Mouse (Mus musculus): ENCODE data around the gene Tmem163. TPM values are rescaled to one million over a fixed set of nuclear protein-coding genes. Genes with fewer than 3 reads are reported as not detected.

Gene Tmem163
- total RNA-seq, 2 experiments from 2014 or later: 5.4 to 6.6 TPM

- TF ChIP-seq CTCF (conservative IDR thresholded peaks at IDR 0.05): no peak
- Histone ChIP-seq H3K27ac (no peak overlapping the region), H3K4me3 (no peak overlapping the region)
- no peak for DNase-seq (ENCODE audit: low spot score in 2 of 2)
These were observed 53.6 kb downstream of the Tmem163 start for GRCm38 (mm10) chr1:127625577-127626362.

- no peak for TF ChIP-seq CTCF (conservative IDR thresholded peaks at IDR 0.05)
- Histone ChIP-seq H3K4me3 (no peak overlapping the region), H3K27ac (no peak overlapping the region)
- DNase-seq (ENCODE audit: low spot score in 2 of 2): no peak
These were observed 57.0 kb downstream of the Tmem163 start for GRCm38 (mm10) chr1:127622349-127622748.

- Histone ChIP-seq H3K4me3 (no peak overlapping the region), H3K27ac (no peak overlapping the region)
- DNase-seq (ENCODE audit: low spot score in 2 of 2): no peak
- no peak for TF ChIP-seq CTCF (conservative IDR thresholded peaks at IDR 0.05)
These were observed 60.3 kb downstream of the Tmem163 start for GRCm38 (mm10) chr1:127619036-127619435.

GRCm38 (mm10) chr1:127610378-127610777 lies 69.0 kb downstream of the Tmem163 start:
- no peak overlapping the region for H3K27ac ChIP-seq
- H3K4me3 ChIP-seq: no peak overlapping the region
- no peak for DNase-seq (ENCODE audit: low spot score in 2 of 2)
- TF ChIP-seq CTCF (conservative IDR thresholded peaks at IDR 0.05): no peak

GRCm38 (mm10) chr1:127609814-127610213 lies 69.5 kb downstream of the Tmem163 start:
- Histone ChIP-seq H3K27ac (no peak overlapping the region), H3K4me3 (no peak overlapping the region)
- no peak for TF ChIP-seq CTCF (conservative IDR thresholded peaks at IDR 0.05)
- DNase-seq (ENCODE audit: low spot score in 2 of 2): no peak

GRCm38 (mm10) chr1:127608326-127608725 lies 71.0 kb downstream of the Tmem163 start:
- no peak overlapping the region for H3K4me3 ChIP-seq
- no peak overlapping the region for H3K27ac ChIP-seq
- DNase-seq (ENCODE audit: low spot score in 2 of 2): no peak
- no peak for TF ChIP-seq CTCF (conservative IDR thresholded peaks at IDR 0.05)

GRCm38 (mm10) chr1:127603697-127604631 lies 75.4 kb downstream of the Tmem163 start:
- H3K27ac ChIP-seq: no peak overlapping the region
- no peak for DNase-seq (ENCODE audit: low spot score in 2 of 2)

GRCm38 (mm10) chr1:127596143-127596542 lies 83.2 kb downstream of the Tmem163 start:
- no peak for DNase-seq (ENCODE audit: low spot score in 2 of 2)
- Histone ChIP-seq H3K27ac (no peak overlapping the region), H3K4me3 (no peak overlapping the region)
- TF ChIP-seq CTCF (conservative IDR thresholded peaks at IDR 0.05): no peak

More at GRCm38 (mm10) chr1:127603697-127604631, 75.4 kb downstream of the Tmem163 start:
- no peak for TF ChIP-seq CTCF (conservative IDR thresholded peaks at IDR 0.05)
- H3K4me3 ChIP-seq: no peak overlapping the region

GRCm38 (mm10) chr1:127595735-127596134 lies 83.6 kb downstream of the Tmem163 start:
- Histone ChIP-seq H3K4me3 (no peak overlapping the region), H3K27ac (no peak overlapping the region)
- no peak for TF ChIP-seq CTCF (conservative IDR thresholded peaks at IDR 0.05)
- DNase-seq (ENCODE audit: low spot score in 2 of 2): no peak

- no peak overlapping the region for H3K27ac ChIP-seq
- DNase-seq (ENCODE audit: low spot score in 2 of 2): no peak
- TF ChIP-seq CTCF (conservative IDR thresholded peaks at IDR 0.05): no peak
- no peak overlapping the region for H3K4me3 ChIP-seq
These were observed 89.8 kb downstream of the Tmem163 start for GRCm38 (mm10) chr1:127589542-127589941.

GRCm38 (mm10) chr1:127587071-127587470 lies 92.3 kb downstream of the Tmem163 start:
- H3K4me3 ChIP-seq: no peak overlapping the region
- DNase-seq (ENCODE audit: low spot score in 2 of 2): no peak

GRCm38 (mm10) chr1:127586156-127586555 lies 93.2 kb downstream of the Tmem163 start:
- no peak for DNase-seq (ENCODE audit: low spot score in 2 of 2)
- Histone ChIP-seq H3K4me3 (no peak overlapping the region), H3K27ac (no peak overlapping the region)
- no peak for TF ChIP-seq CTCF (conservative IDR thresholded peaks at IDR 0.05)

More at GRCm38 (mm10) chr1:127587071-127587470, 92.3 kb downstream of the Tmem163 start:
- no peak overlapping the region for H3K27ac ChIP-seq
- TF ChIP-seq CTCF (conservative IDR thresholded peaks at IDR 0.05): no peak

- H3K4me3 ChIP-seq: no peak overlapping the region
- no peak for TF ChIP-seq CTCF (conservative IDR thresholded peaks at IDR 0.05)
- DNase-seq (ENCODE audit: low spot score in 2 of 2): no peak
- no peak overlapping the region for H3K27ac ChIP-seq
These were observed 101.4 kb downstream of the Tmem163 start for GRCm38 (mm10) chr1:127577981-127578380.
